Mouse (Mus musculus): ENCODE results near the gene Cirbp. TPM values are rescaled to one million over a fixed set of nuclear protein-coding genes. Genes with fewer than 3 reads are reported as not detected.
A peak's percentile ranks its signal among the peaks of the same experiment; 100 is the strongest.

The Cirbp gene
- polyA plus RNA-seq, 1 experiment from 2014 or later, result 116 TPM

GRCm38 (mm10) chr10:80182547-80182946, 16.8 kb downstream of the Cirbp start:
- Histone ChIP-seq H3K4me3 (peak overlapping the region; percentile 92; the same call in 1 of the 2 replicates), H3K27ac (no peak overlapping the region), H3K4me1 (peaks cover 59% of the 10 kb centered on the region), H3K36me3 (replicated peaks) (peaks cover 54% of the 10 kb centered on the region), H3K27me3 (ENCODE audit: poor library complexity, severe bottlenecking) (peaks cover 56% of the 10 kb centered on the region), H3K9me3 (no peaks in the 10 kb centered on the region)
- DNase-seq (ENCODE audit: extremely low spot score, low spot score), result no peak
- 95% methylated on average over 7 of the region's 7 CpGs for WGBS

GRCm38 (mm10) chr10:80186649-80187048, 20.9 kb downstream of the Cirbp start:
- H3K9me3 ChIP-seq, result no peaks in the 10 kb centered on the region
- H3K4me1 ChIP-seq, result peaks cover 57% of the 10 kb centered on the region
- 0 out of 2 replicates have a peak overlapping the region, but pooled peaks have one; percentile 2 for H3K4me3 ChIP-seq
- no peak overlapping the region for H3K27ac ChIP-seq
- no peak for DNase-seq (ENCODE audit: extremely low spot score, low spot score)
- peaks cover 70% of the 10 kb centered on the region for H3K36me3 ChIP-seq (replicated peaks)
- WGBS, result 37% methylated on average over 27 of the region's 27 CpGs
- peaks cover 82% of the 10 kb centered on the region for H3K27me3 ChIP-seq (ENCODE audit: poor library complexity, severe bottlenecking)

- WGBS, result 89% methylated on average over 10 of the region's 10 CpGs
- Histone ChIP-seq H3K27ac (no peak overlapping the region), H3K9me3 (no peaks in the 10 kb centered on the region), H3K4me1 (peaks cover 60% of the 10 kb centered on the region), H3K4me3 (no peak overlapping the region), H3K36me3 (replicated peaks) (peaks cover 59% of the 10 kb centered on the region), H3K27me3 (ENCODE audit: poor library complexity, severe bottlenecking) (peaks cover 89% of the 10 kb centered on the region)
- no peak for DNase-seq (ENCODE audit: extremely low spot score, low spot score)
These were observed 22.0 kb downstream of the Cirbp start for GRCm38 (mm10) chr10:80187739-80188138.

GRCm38 (mm10) chr10:80188453-80189024, 22.8 kb downstream of the Cirbp start:
- no peak for DNase-seq (ENCODE audit: extremely low spot score, low spot score)
- 60% methylated on average over 15 of the region's 15 CpGs for WGBS
- Histone ChIP-seq H3K36me3 (replicated peaks) (peaks cover 51% of the 10 kb centered on the region), H3K27ac (no peak overlapping the region), H3K4me1 (peaks cover 68% of the 10 kb centered on the region), H3K4me3 (no peak overlapping the region), H3K9me3 (no peaks in the 10 kb centered on the region), H3K27me3 (ENCODE audit: poor library complexity, severe bottlenecking) (peaks cover 96% of the 10 kb centered on the region)

- peak overlapping the region; percentile 89 for H3K27ac ChIP-seq
- peaks cover 38% of the 10 kb centered on the region for H3K36me3 ChIP-seq (replicated peaks)
- peak overlapping the region; percentile 57 for H3K4me3 ChIP-seq
- H3K9me3 ChIP-seq, result no peaks in the 10 kb centered on the region
- peaks cover 95% of the 10 kb centered on the region for H3K27me3 ChIP-seq (ENCODE audit: poor library complexity, severe bottlenecking)
- no peak for DNase-seq (ENCODE audit: extremely low spot score, low spot score)
- peaks cover 81% of the 10 kb centered on the region for H3K4me1 ChIP-seq
- 3% methylated on average over 21 of the region's 21 CpGs for WGBS
These were observed 24.2 kb downstream of the Cirbp start for GRCm38 (mm10) chr10:80189999-80190398.

GRCm38 (mm10) chr10:80190491-80191051, 24.8 kb downstream of the Cirbp start:
- H3K9me3 ChIP-seq, result no peaks in the 10 kb centered on the region
- under 1% methylated on average over 48 of the region's 48 CpGs for WGBS
- peaks cover 78% of the 10 kb centered on the region for H3K4me1 ChIP-seq
- H3K27ac ChIP-seq, result peak overlapping the region; percentile 89
- peak overlapping the region; percentile 57 for H3K4me3 ChIP-seq
- peaks cover 91% of the 10 kb centered on the region for H3K27me3 ChIP-seq (ENCODE audit: poor library complexity, severe bottlenecking)
- peak; percentile 74 for DNase-seq (ENCODE audit: extremely low spot score, low spot score)
- H3K36me3 ChIP-seq (replicated peaks), result peaks cover 37% of the 10 kb centered on the region

- Histone ChIP-seq H3K9me3 (no peaks in the 10 kb centered on the region), H3K4me1 (peaks cover 78% of the 10 kb centered on the region), H3K27ac (peak overlapping the region; percentile 86), H3K4me3 (peak overlapping the region; percentile 24; the same call in 1 of the 2 replicates), H3K36me3 (replicated peaks) (peaks cover 3% of the 10 kb centered on the region), H3K27me3 (ENCODE audit: poor library complexity, severe bottlenecking) (peaks cover 88% of the 10 kb centered on the region)
- no peak for DNase-seq (ENCODE audit: extremely low spot score, low spot score)
- 67% methylated on average over 6 of the region's 6 CpGs for WGBS
These were observed 28.2 kb downstream of the Cirbp start for GRCm38 (mm10) chr10:80193976-80194375.

GRCm38 (mm10) chr10:80194441-80194840, 28.7 kb downstream of the Cirbp start:
- Histone ChIP-seq H3K36me3 (replicated peaks) (no peaks in the 10 kb centered on the region), H3K4me3 (peak overlapping the region; percentile 24; the same call in 1 of the 2 replicates), H3K27ac (peak overlapping the region; percentile 86), H3K27me3 (ENCODE audit: poor library complexity, severe bottlenecking) (peaks cover 83% of the 10 kb centered on the region), H3K4me1 (peaks cover 75% of the 10 kb centered on the region), H3K9me3 (no peaks in the 10 kb centered on the region)
- DNase-seq (ENCODE audit: extremely low spot score, low spot score), result no peak
- 22% methylated on average over 8 of the region's 8 CpGs for WGBS

GRCm38 (mm10) chr10:80196167-80196566, 30.4 kb downstream of the Cirbp start:
- H3K4me1 ChIP-seq, result peaks cover 63% of the 10 kb centered on the region
- peak overlapping the region; percentile 19; the same call in 1 of the 2 replicates for H3K4me3 ChIP-seq
- no peak for DNase-seq (ENCODE audit: extremely low spot score, low spot score)
- H3K36me3 ChIP-seq (replicated peaks), result no peaks in the 10 kb centered on the region
- peak overlapping the region; percentile 69; the same call in 1 of the 2 replicates for H3K27ac ChIP-seq
- peaks cover 66% of the 10 kb centered on the region for H3K27me3 ChIP-seq (ENCODE audit: poor library complexity, severe bottlenecking)
- WGBS, result 95% methylated on average over 1 of the region's 1 CpGs
- no peaks in the 10 kb centered on the region for H3K9me3 ChIP-seq

- peaks cover 57% of the 10 kb centered on the region for H3K4me1 ChIP-seq
- H3K27me3 ChIP-seq (ENCODE audit: poor library complexity, severe bottlenecking), result peaks cover 58% of the 10 kb centered on the region
- DNase-seq (ENCODE audit: extremely low spot score, low spot score), result no peak
- H3K27ac ChIP-seq, result peak overlapping the region; percentile 69
- no peaks in the 10 kb centered on the region for H3K9me3 ChIP-seq
- whole genome bisulfite sequencing, result 43% methylated on average over 33 of the region's 33 CpGs
- H3K4me3 ChIP-seq, result peak overlapping the region; percentile 19
- no peaks in the 10 kb centered on the region for H3K36me3 ChIP-seq (replicated peaks)
These were observed 31.2 kb downstream of the Cirbp start for GRCm38 (mm10) chr10:80196778-80197581.

- WGBS, result 49% methylated on average over 3 of the region's 3 CpGs
- Histone ChIP-seq H3K27ac (peak overlapping the region; percentile 61), H3K36me3 (replicated peaks) (no peaks in the 10 kb centered on the region), H3K27me3 (ENCODE audit: poor library complexity, severe bottlenecking) (peaks cover 34% of the 10 kb centered on the region), H3K4me1 (peaks cover 41% of the 10 kb centered on the region), H3K4me3 (peak overlapping the region; percentile 18), H3K9me3 (no peaks in the 10 kb centered on the region)
- peak; percentile 81 for DNase-seq (ENCODE audit: extremely low spot score, low spot score)
These were observed 33.7 kb downstream of the Cirbp start for GRCm38 (mm10) chr10:80199440-80200008.

- H3K27ac ChIP-seq, result no peak overlapping the region
- WGBS, result 76% methylated on average over 6 of the region's 6 CpGs
- DNase-seq (ENCODE audit: extremely low spot score, low spot score), result no peak
These were observed 34.7 kb downstream of the Cirbp start for GRCm38 (mm10) chr10:80200485-80200884.

More at GRCm38 (mm10) chr10:80200485-80200884, 34.7 kb downstream of the Cirbp start:
- Histone ChIP-seq H3K4me3 (no peak overlapping the region), H3K36me3 (replicated peaks) (no peaks in the 10 kb centered on the region), H3K4me1 (peaks cover 43% of the 10 kb centered on the region), H3K27me3 (ENCODE audit: poor library complexity, severe bottlenecking) (peaks cover 38% of the 10 kb centered on the region), H3K9me3 (no peaks in the 10 kb centered on the region)

Data from forebrain, embryonic 10.5 days (tissue).